Mouse (Mus musculus): ENCODE data around the gene Nfkb1. TPM values are rescaled to one million over a fixed set of nuclear protein-coding genes. Genes with fewer than 3 reads are reported as not detected.

Gene Nfkb1
- polyA plus RNA-seq, 1 experiment from 2014 or later: 8.5 TPM

DNA sequence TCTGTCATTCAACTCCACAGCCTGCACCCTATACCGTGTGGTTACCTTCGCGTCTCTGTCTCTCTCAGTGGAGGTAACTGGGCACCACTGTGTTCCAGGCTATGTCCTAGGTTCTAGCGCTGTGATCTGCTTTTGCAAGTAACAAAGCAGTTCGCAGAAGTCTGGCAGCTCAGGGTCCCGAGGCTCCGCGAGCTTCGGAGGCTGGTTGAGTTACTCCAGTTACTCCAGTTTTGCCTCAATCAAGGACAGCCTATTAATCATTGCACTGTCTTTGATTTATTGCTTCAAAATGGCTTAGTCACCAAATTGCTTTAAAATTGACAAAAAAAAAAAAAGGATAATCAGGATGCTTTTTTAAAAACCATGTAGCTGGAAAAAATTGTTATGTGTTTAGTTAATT, 126.6 kb downstream of the Nfkb1 start:
- H3K27ac ChIP-seq (ENCODE audit: low read depth, low read length): no peak overlapping the region
- H3K4me2 ChIP-seq (ENCODE audit: low read depth, low read length): no peak overlapping the region
- 91% methylated on average over 9 of the region's 9 CpGs for WGBS
- H3K4me1 ChIP-seq (ENCODE audit: control insufficient read depth, insufficient read depth, low read length): no peaks in the 10 kb centered on the region
- H3K4me3 ChIP-seq (ENCODE audit: low read depth, low read length): no peak overlapping the region
- H3K27me3 ChIP-seq (ENCODE audit: control insufficient read depth, insufficient read depth, low read length): no peaks in the 10 kb centered on the region
- no peak overlapping the region for H3K9ac ChIP-seq (replicated peaks; ENCODE audit: low read depth, low read length)
- no peaks in the 10 kb centered on the region for H3K36me3 ChIP-seq (ENCODE audit: control insufficient read depth, insufficient read depth, low read length)
- ATAC-seq (ENCODE audit: low read depth): no peak
- no peaks in the 10 kb centered on the region for H3K9me3 ChIP-seq (ENCODE audit: control insufficient read depth, low read length)

DNA sequence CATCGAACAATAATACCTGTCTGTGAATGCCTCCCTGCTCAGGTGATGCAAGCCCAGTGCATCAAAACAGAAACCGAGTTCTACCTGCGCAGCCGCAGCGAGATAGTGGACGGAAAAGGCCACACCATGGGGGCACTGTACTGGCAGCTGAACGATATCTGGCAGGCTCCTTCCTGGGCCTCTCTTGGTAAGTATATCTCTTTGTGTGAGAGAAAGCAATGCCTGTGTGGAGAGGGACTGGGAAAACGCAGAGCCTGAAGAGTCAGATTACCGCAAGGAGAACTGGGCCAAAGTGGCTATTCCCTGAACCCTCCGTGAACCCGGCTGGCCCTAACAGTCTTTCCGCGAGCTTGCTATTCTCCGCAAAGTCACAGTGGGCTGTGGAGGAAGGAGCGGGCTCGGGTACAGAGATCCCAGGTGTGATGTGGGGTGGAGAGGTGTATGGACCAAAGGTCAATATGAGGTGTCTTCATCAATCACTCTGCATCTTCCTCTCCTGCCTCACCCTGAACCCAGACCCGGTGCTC, 128.1 kb downstream of the Nfkb1 start:
- Histone ChIP-seq H3K27ac (ENCODE audit: low read depth, low read length) (no peak overlapping the region), H3K4me1 (ENCODE audit: control insufficient read depth, insufficient read depth, low read length) (no peaks in the 10 kb centered on the region), H3K4me3 (ENCODE audit: low read depth, low read length) (no peak overlapping the region), H3K9ac (replicated peaks; ENCODE audit: low read depth, low read length) (no peak overlapping the region), H3K36me3 (ENCODE audit: control insufficient read depth, insufficient read depth, low read length) (no peaks in the 10 kb centered on the region), H3K27me3 (ENCODE audit: control insufficient read depth, insufficient read depth, low read length) (no peaks in the 10 kb centered on the region), H3K4me2 (ENCODE audit: low read depth, low read length) (no peak overlapping the region), H3K9me3 (ENCODE audit: control insufficient read depth, low read length) (no peaks in the 10 kb centered on the region)
- WGBS: 90% methylated on average over 17 of the region's 17 CpGs
- ATAC-seq (ENCODE audit: low read depth): no peak

DNA sequence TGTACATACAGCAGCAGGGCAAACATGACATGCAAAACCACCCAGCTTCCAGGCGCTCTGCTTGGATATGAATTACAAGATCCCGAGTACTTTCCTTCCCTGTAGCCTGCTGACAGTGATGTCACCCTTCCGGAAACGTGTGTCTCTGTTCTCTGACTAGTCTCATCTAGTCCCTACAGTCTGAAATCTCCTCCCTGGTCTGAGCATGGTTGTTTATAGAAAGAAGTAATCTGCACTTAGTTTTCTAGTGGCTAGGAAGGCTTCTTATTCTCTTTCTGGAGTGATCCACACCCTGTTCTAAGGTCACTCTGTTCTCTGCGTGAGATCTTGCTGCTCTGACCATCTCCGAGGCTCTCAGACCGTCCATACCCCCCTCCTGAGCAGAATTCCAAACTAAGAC, 129.3 kb downstream of the Nfkb1 start:
- Histone ChIP-seq H3K27ac (ENCODE audit: low read depth, low read length) (no peak overlapping the region), H3K4me2 (ENCODE audit: low read depth, low read length) (no peak overlapping the region)
- WGBS: 81% methylated on average over 7 of the region's 7 CpGs

DNA sequence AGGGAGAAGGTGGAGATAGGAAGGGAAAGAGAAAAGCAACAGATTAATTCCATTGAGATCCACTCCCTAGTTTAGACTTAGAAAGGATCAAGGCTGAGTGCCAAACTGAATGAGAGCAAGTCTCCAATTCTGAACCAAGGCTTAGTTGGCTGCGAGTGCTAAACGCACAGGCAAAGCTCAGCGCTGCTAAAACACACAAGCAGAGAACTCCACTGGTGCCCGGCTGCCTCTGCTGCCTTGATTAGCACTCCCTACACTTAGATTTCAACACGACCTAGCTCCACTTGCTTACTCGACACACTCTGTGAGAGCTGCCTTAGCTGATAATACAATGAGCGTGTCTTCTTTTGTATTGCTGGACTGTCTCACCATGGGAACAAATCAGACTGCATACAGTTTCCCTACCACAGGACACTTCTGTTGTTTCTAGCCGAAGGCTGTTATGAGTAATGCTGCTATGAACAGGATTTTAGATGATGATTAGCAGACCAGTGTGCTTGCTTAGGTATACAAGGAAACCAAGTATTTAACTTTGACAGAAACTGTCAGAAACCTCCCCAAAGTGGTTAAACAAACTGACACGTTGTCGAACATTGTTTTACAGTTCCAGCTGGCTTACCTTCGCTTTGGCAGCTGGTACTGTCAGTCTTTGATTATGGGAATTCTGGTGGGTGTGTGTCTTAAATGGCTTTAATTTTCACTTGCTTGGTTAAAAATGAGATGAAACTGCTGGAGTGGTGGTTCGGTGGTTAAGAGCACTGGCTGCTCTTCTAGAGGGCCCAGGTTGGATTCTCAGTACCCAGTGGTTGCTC, 134.3 kb downstream of the Nfkb1 start:
- H3K27me3 ChIP-seq (ENCODE audit: control insufficient read depth, insufficient read depth, low read length): no peaks in the 10 kb centered on the region
- no peak for ATAC-seq (ENCODE audit: low read depth)
- H3K4me1 ChIP-seq (ENCODE audit: control insufficient read depth, insufficient read depth, low read length): no peaks in the 10 kb centered on the region
- no peak overlapping the region for H3K4me2 ChIP-seq (ENCODE audit: low read depth, low read length)
- H3K36me3 ChIP-seq (ENCODE audit: control insufficient read depth, insufficient read depth, low read length): no peaks in the 10 kb centered on the region
- 91% methylated on average over 12 of the region's 12 CpGs for whole genome bisulfite sequencing
- H3K27ac ChIP-seq (ENCODE audit: low read depth, low read length): no peak overlapping the region
- H3K9ac ChIP-seq (replicated peaks; ENCODE audit: low read depth, low read length): no peak overlapping the region
- no peaks in the 10 kb centered on the region for H3K9me3 ChIP-seq (ENCODE audit: control insufficient read depth, low read length)
- H3K4me3 ChIP-seq (ENCODE audit: low read depth, low read length): no peak overlapping the region

More for the DNA sequence above, 129.3 kb downstream of the Nfkb1 start:
- Histone ChIP-seq H3K27me3 (ENCODE audit: control insufficient read depth, insufficient read depth, low read length) (no peaks in the 10 kb centered on the region), H3K4me3 (ENCODE audit: low read depth, low read length) (no peak overlapping the region), H3K4me1 (ENCODE audit: control insufficient read depth, insufficient read depth, low read length) (no peaks in the 10 kb centered on the region), H3K36me3 (ENCODE audit: control insufficient read depth, insufficient read depth, low read length) (no peaks in the 10 kb centered on the region), H3K9ac (replicated peaks; ENCODE audit: low read depth, low read length) (no peak overlapping the region), H3K9me3 (ENCODE audit: control insufficient read depth, low read length) (no peaks in the 10 kb centered on the region)
- no peak for ATAC-seq (ENCODE audit: low read depth)

DNA sequence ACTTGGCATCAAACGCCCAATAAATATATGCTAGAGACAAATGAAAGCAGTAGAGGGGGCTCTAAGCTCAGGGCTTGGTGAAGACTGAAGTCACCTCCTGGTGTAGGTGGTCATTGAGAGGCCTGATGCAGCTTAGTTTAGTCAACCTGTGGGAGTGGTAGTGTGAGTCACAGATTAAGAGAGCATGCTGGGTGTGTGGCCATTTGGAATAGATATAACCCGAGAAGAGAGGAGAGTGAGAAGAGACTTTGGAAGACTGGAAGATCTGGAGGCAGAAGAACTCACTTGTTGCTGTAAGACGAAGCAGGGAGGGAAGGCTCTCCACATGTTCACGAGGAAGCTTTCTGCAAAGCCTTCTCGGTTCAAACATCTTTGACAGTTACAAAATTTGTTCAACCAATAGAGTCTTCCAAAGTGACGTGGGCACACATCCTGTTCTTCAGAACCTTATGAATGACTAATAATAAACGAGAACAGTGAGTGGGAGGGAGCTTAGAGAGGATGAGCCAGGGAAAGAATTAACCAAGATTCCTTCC, 135.2 kb downstream of the Nfkb1 start:
- H3K27me3 ChIP-seq (ENCODE audit: control insufficient read depth, insufficient read depth, low read length): no peaks in the 10 kb centered on the region
- H3K9me3 ChIP-seq (ENCODE audit: control insufficient read depth, low read length): no peaks in the 10 kb centered on the region
- H3K4me1 ChIP-seq (ENCODE audit: control insufficient read depth, insufficient read depth, low read length): no peaks in the 10 kb centered on the region
- H3K4me3 ChIP-seq (ENCODE audit: low read depth, low read length): no peak overlapping the region
- ATAC-seq (ENCODE audit: low read depth): no peak
- no peak overlapping the region for H3K27ac ChIP-seq (ENCODE audit: low read depth, low read length)
- H3K36me3 ChIP-seq (ENCODE audit: control insufficient read depth, insufficient read depth, low read length): no peaks in the 10 kb centered on the region
- no peak overlapping the region for H3K9ac ChIP-seq (replicated peaks; ENCODE audit: low read depth, low read length)
- 84% methylated on average over 7 of the region's 7 CpGs for WGBS
- H3K4me2 ChIP-seq (ENCODE audit: low read depth, low read length): no peak overlapping the region

DNA sequence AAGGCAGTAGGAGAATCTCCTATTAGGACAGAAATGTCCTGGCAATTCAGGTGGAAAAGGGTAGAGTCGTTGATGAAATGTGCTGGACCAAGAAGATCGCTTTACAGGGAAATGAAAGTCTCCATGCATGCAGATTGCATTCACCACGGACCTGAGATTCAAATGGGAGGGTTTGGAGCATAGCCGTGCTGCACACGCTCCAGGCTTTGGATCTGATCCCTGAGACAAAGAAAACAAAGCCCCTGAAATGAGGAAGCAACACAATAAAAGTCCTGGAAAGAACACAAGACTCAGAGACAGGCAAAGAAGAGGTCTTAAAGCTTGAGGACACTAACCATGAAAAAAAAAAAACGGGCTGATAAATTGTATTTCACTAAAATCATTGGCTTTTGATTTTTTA, 136.2 kb downstream of the Nfkb1 start:
- no peak for ATAC-seq (ENCODE audit: low read depth)
- Histone ChIP-seq H3K4me3 (ENCODE audit: low read depth, low read length) (no peak overlapping the region), H3K4me2 (ENCODE audit: low read depth, low read length) (no peak overlapping the region), H3K4me1 (ENCODE audit: control insufficient read depth, insufficient read depth, low read length) (no peaks in the 10 kb centered on the region), H3K9me3 (ENCODE audit: control insufficient read depth, low read length) (no peaks in the 10 kb centered on the region), H3K36me3 (ENCODE audit: control insufficient read depth, insufficient read depth, low read length) (no peaks in the 10 kb centered on the region), H3K27me3 (ENCODE audit: control insufficient read depth, insufficient read depth, low read length) (no peaks in the 10 kb centered on the region), H3K27ac (ENCODE audit: low read depth, low read length) (no peak overlapping the region), H3K9ac (replicated peaks; ENCODE audit: low read depth, low read length) (no peak overlapping the region)
- WGBS: 48% methylated on average over 6 of the region's 6 CpGs

DNA sequence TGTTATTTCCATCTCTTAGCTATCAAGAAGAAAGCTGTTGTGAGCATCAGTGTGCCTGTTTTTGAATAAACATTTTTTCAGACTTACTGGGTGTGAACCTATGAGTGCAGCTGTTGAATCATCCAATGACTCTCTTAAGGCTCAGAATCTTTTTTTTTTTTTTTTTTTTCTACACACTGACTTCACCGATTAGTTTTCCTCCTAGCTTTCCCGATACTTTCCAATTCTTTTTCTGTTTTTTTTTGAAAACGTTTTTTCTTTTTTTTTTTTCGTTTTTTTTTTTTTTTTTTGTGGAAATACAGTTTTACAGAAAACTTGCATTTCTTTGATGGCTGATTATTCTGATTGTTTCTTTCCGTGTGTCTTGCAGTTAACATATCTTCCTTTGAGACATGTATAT, 138.5 kb downstream of the Nfkb1 start:
- no peak overlapping the region for H3K27ac ChIP-seq (ENCODE audit: low read depth, low read length)

DNA sequence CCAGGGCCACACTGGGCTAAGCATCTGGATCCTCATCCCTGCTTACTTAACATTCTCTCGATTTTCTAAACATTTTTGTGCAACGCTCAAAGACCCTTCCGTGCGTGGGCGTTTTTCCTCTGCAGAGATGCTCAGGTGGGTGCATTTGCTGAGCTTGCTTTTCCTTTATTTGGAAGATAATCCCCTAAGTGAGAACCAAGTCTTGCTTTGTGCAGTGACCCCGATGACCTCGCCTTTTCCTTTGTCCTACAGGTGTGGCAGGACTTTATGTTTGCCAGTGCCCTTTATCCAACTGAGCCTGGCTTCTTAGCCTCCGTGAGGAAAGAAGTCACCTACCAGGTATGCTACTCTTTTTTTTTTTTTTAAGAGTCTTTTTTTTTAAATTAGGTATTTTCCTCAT, 144.0 kb downstream of the Nfkb1 start:
- no peaks in the 10 kb centered on the region for H3K27me3 ChIP-seq (ENCODE audit: control insufficient read depth, insufficient read depth, low read length)
- WGBS: 82% methylated on average over 8 of the region's 8 CpGs
- no peak overlapping the region for H3K4me3 ChIP-seq (ENCODE audit: low read depth, low read length)
- no peaks in the 10 kb centered on the region for H3K9me3 ChIP-seq (ENCODE audit: control insufficient read depth, low read length)
- no peak overlapping the region for H3K4me2 ChIP-seq (ENCODE audit: low read depth, low read length)
- H3K4me1 ChIP-seq (ENCODE audit: control insufficient read depth, insufficient read depth, low read length): no peaks in the 10 kb centered on the region
- ATAC-seq (ENCODE audit: low read depth): no peak
- no peaks in the 10 kb centered on the region for H3K36me3 ChIP-seq (ENCODE audit: control insufficient read depth, insufficient read depth, low read length)
- H3K9ac ChIP-seq (replicated peaks; ENCODE audit: low read depth, low read length): no peak overlapping the region
- no peak overlapping the region for H3K27ac ChIP-seq (ENCODE audit: low read depth, low read length)

More for the DNA sequence above, 138.5 kb downstream of the Nfkb1 start:
- H3K36me3 ChIP-seq (ENCODE audit: control insufficient read depth, insufficient read depth, low read length): no peaks in the 10 kb centered on the region
- H3K4me2 ChIP-seq (ENCODE audit: low read depth, low read length): no peak overlapping the region
- no peaks in the 10 kb centered on the region for H3K4me1 ChIP-seq (ENCODE audit: control insufficient read depth, insufficient read depth, low read length)
- H3K9me3 ChIP-seq (ENCODE audit: control insufficient read depth, low read length): no peaks in the 10 kb centered on the region
- 76% methylated on average over 5 of the region's 5 CpGs for WGBS
- H3K27me3 ChIP-seq (ENCODE audit: control insufficient read depth, insufficient read depth, low read length): no peaks in the 10 kb centered on the region
- H3K9ac ChIP-seq (replicated peaks; ENCODE audit: low read depth, low read length): no peak overlapping the region
- no peak overlapping the region for H3K4me3 ChIP-seq (ENCODE audit: low read depth, low read length)
- ATAC-seq (ENCODE audit: low read depth): no peak

DNA sequence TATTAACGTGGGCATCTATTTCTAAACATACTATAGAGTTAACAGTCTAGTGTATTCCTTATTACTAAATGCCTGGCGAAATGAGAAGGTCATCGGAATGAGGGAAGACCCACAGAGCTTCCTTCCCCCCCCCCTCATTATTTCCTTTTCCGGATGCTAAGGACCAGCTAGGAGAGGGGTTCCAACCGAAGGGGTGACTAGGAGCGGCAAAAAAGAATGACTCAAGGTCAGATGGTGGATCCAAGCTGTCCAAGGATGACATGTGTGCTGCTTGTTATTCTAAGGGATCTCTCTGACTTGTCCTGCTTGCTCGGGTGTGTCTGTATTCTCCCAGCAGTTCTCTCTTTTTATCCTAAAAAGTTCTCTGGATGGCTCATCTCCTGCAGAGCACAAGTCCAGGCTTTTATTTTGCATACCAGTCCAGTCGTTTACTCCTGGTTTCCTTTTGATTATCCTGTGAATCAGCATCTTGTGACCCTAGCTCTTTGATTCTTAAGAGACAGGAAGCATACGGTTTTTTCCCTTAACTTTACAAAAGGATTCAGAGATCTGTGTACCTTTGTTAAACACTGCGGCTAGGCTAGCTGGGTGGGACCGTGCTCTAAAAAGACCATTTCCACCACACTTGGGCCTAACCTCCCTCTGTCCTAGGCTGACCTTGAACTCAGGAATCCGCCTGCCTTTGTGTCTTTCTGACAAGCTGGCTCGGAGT, 145.0 kb downstream of the Nfkb1 start:
- Histone ChIP-seq H3K4me3 (ENCODE audit: low read depth, low read length) (no peak overlapping the region), H3K27me3 (ENCODE audit: control insufficient read depth, insufficient read depth, low read length) (no peaks in the 10 kb centered on the region), H3K4me2 (ENCODE audit: low read depth, low read length) (no peak overlapping the region), H3K9ac (replicated peaks; ENCODE audit: low read depth, low read length) (no peak overlapping the region), H3K9me3 (ENCODE audit: control insufficient read depth, low read length) (no peaks in the 10 kb centered on the region), H3K36me3 (ENCODE audit: control insufficient read depth, insufficient read depth, low read length) (no peaks in the 10 kb centered on the region), H3K27ac (ENCODE audit: low read depth, low read length) (no peak overlapping the region), H3K4me1 (ENCODE audit: control insufficient read depth, insufficient read depth, low read length) (no peaks in the 10 kb centered on the region)
- WGBS: 72% methylated on average over 13 of the region's 13 CpGs
- no peak for ATAC-seq (ENCODE audit: low read depth)
